Mouse (Mus musculus) spleen, adult 10 weeks (tissue): ENCODE results near the gene Zbtb5. TPM values are rescaled to one million over a fixed set of nuclear protein-coding genes. Genes with fewer than 3 reads are reported as not detected.

Experiments used
- polyA plus RNA-seq: library from polyadenylated mRNA; stranded (reverse); fragments of 350-450 nt; fragmentation: Illumina TruSeq; extraction: RNeasy Lipid Tissue Mini Kit (QIAGEN cat#74804); gene quantifications from one replicate; pipeline ENCODE4 v1.2.3, GENCODE M21; 2015; ENCODE audit warnings: low replicate concordance; ENCODE audit not compliant: insufficient read depth

Gene Zbtb5
- 11.5 TPM for polyA plus RNA-seq

GRCm38 (mm10) chr4:45012105-45012975 lies at the start of gene Zbtb5:
Zbtb5 (minus strand) TSS chr4:45012412.

GRCm38 (mm10) chr4:45018452-45018980 lies 6.3 kb upstream of the Zbtb5 start, which contains the start of gene Polr1e:
Polr1e (plus strand) TSS chr4:45018583.

GRCm38 (mm10) chr4:44981280-44981973 lies 30.8 kb downstream of the Zbtb5 start, which contains the start of gene Grhpr:
Grhpr (plus strand) TSS chr4:44981395.

Other genes starting within 250 kb of the Zbtb5 start
- 5.3 TPM for gene Grhpr, start 31.0 kb downstream of the Zbtb5 start, polyA plus RNA-seq
- 47.4 TPM for gene Polr1e, start 6.2 kb upstream of the Zbtb5 start, polyA plus RNA-seq
- 1.6 TPM for gene Fbxo10, start 72.2 kb upstream of the Zbtb5 start, polyA plus RNA-seq
- gene Tomm5, start 95.7 kb upstream of the Zbtb5 start, polyA plus RNA-seq: 87.5 TPM
- 0.14 TPM for gene Frmpd1, start 172.5 kb upstream of the Zbtb5 start, polyA plus RNA-seq